Mouse (Mus musculus): Measurements from ENCODE around the gene Llgl2. TPM values are rescaled to one million over a fixed set of nuclear protein-coding genes. Genes with fewer than 3 reads are reported as not detected.

Llgl2 gene
- total and polyA plus RNA-seq, 2 experiments from 2014 or later = 0.51 to 0.99 TPM

- Histone ChIP-seq H3K27me3 (ENCODE audit: insufficient read depth, low read length) (no peaks in the 10 kb centered on the region), H3K9ac (replicated peaks; ENCODE audit: low read length, poor library complexity, severe bottlenecking) (no peak overlapping the region), H3K9me3 (ENCODE audit: low read length) (no peaks in the 10 kb centered on the region), H3K27ac (ENCODE audit: low read depth, low read length) (no peak overlapping the region), H3K36me3 (ENCODE audit: insufficient read depth, low read length) (peaks cover 87% of the 10 kb centered on the region), H3K4me2 (ENCODE audit: low read depth, low read length, poor library complexity, severe bottlenecking) (no peak overlapping the region), H3K4me3 (ENCODE audit: low read depth, low read length) (no peak overlapping the region), H3K4me1 (ENCODE audit: insufficient read depth, low read length) (no peaks in the 10 kb centered on the region)
- DNase-seq (ENCODE audit: low spot score) = no peak
- TF ChIP-seq CTCF (IDR thresholded peaks at IDR 0.05) = no peak
- whole genome bisulfite sequencing = 86% methylated on average over 15 of the region's 15 CpGs
- no peak for ATAC-seq (ENCODE audit: low FRiP score)
Observed at GRCm38 (mm10) chr11:115796898-115797297, 27.0 kb upstream of the Llgl2 start.

- DNase-seq (ENCODE audit: low spot score) = no peak
- ATAC-seq (ENCODE audit: low FRiP score) = no peak
- H3K36me3 ChIP-seq (ENCODE audit: insufficient read depth, low read length) = peaks cover 79% of the 10 kb centered on the region
Observed at GRCm38 (mm10) chr11:115797665-115798064, 26.2 kb upstream of the Llgl2 start.

GRCm38 (mm10) chr11:115800981-115801380, 22.9 kb upstream of the Llgl2 start:
- no peaks in the 10 kb centered on the region for H3K4me1 ChIP-seq (ENCODE audit: insufficient read depth, low read length)
- H3K27me3 ChIP-seq (ENCODE audit: insufficient read depth, low read length) = no peaks in the 10 kb centered on the region
- no peak overlapping the region for H3K27ac ChIP-seq (ENCODE audit: low read depth, low read length)
- 96% methylated on average over 18 of the region's 18 CpGs for WGBS
- H3K4me3 ChIP-seq (ENCODE audit: low read depth, low read length) = no peak overlapping the region
- H3K9ac ChIP-seq (replicated peaks; ENCODE audit: low read length, poor library complexity, severe bottlenecking) = no peak overlapping the region
- TF ChIP-seq CTCF (IDR thresholded peaks at IDR 0.05) = no peak
- no peak overlapping the region for H3K4me2 ChIP-seq (ENCODE audit: low read depth, low read length, poor library complexity, severe bottlenecking)
- ATAC-seq (ENCODE audit: low FRiP score) = no peak
- peaks cover 53% of the 10 kb centered on the region for H3K36me3 ChIP-seq (ENCODE audit: insufficient read depth, low read length)
- no peaks in the 10 kb centered on the region for H3K9me3 ChIP-seq (ENCODE audit: low read length)
- DNase-seq (ENCODE audit: low spot score) = no peak

More at GRCm38 (mm10) chr11:115797665-115798064, 26.2 kb upstream of the Llgl2 start:
- Histone ChIP-seq H3K4me3 (ENCODE audit: low read depth, low read length) (no peak overlapping the region), H3K4me2 (ENCODE audit: low read depth, low read length, poor library complexity, severe bottlenecking) (no peak overlapping the region), H3K27me3 (ENCODE audit: insufficient read depth, low read length) (no peaks in the 10 kb centered on the region), H3K27ac (ENCODE audit: low read depth, low read length) (no peak overlapping the region), H3K4me1 (ENCODE audit: insufficient read depth, low read length) (no peaks in the 10 kb centered on the region), H3K9me3 (ENCODE audit: low read length) (no peaks in the 10 kb centered on the region), H3K9ac (replicated peaks; ENCODE audit: low read length, poor library complexity, severe bottlenecking) (no peak overlapping the region)
- TF ChIP-seq CTCF (IDR thresholded peaks at IDR 0.05) = no peak
- 80% methylated on average over 9 of the region's 9 CpGs for WGBS

- DNase-seq (ENCODE audit: low spot score) = no peak
- H3K4me2 ChIP-seq (ENCODE audit: low read depth, low read length, poor library complexity, severe bottlenecking) = no peak overlapping the region
- H3K9ac ChIP-seq (replicated peaks; ENCODE audit: low read length, poor library complexity, severe bottlenecking) = no peak overlapping the region
- no peak for ATAC-seq (ENCODE audit: low FRiP score)
- H3K4me1 ChIP-seq (ENCODE audit: insufficient read depth, low read length) = no peaks in the 10 kb centered on the region
- H3K36me3 ChIP-seq (ENCODE audit: insufficient read depth, low read length) = peaks cover 32% of the 10 kb centered on the region
- WGBS = 91% methylated on average over 24 of the region's 24 CpGs
- no peak overlapping the region for H3K4me3 ChIP-seq (ENCODE audit: low read depth, low read length)
- TF ChIP-seq CTCF (IDR thresholded peaks at IDR 0.05) = no peak
- no peaks in the 10 kb centered on the region for H3K27me3 ChIP-seq (ENCODE audit: insufficient read depth, low read length)
- no peaks in the 10 kb centered on the region for H3K9me3 ChIP-seq (ENCODE audit: low read length)
- H3K27ac ChIP-seq (ENCODE audit: low read depth, low read length) = no peak overlapping the region
Observed at GRCm38 (mm10) chr11:115803072-115803709, 20.7 kb upstream of the Llgl2 start.

GRCm38 (mm10) chr11:115805005-115805404, 18.8 kb upstream of the Llgl2 start:
- no peaks in the 10 kb centered on the region for H3K9me3 ChIP-seq (ENCODE audit: low read length)
- no peak overlapping the region for H3K4me2 ChIP-seq (ENCODE audit: low read depth, low read length, poor library complexity, severe bottlenecking)
- no peak for TF ChIP-seq CTCF (IDR thresholded peaks at IDR 0.05)
- H3K27ac ChIP-seq (ENCODE audit: low read depth, low read length) = no peak overlapping the region
- WGBS = 94% methylated on average over 7 of the region's 7 CpGs
- no peak overlapping the region for H3K9ac ChIP-seq (replicated peaks; ENCODE audit: low read length, poor library complexity, severe bottlenecking)
- H3K36me3 ChIP-seq (ENCODE audit: insufficient read depth, low read length) = peaks cover 15% of the 10 kb centered on the region
- DNase-seq (ENCODE audit: low spot score) (no peak), ATAC-seq (ENCODE audit: low FRiP score) (no peak)
- no peak overlapping the region for H3K4me3 ChIP-seq (ENCODE audit: low read depth, low read length)
- peaks cover 9% of the 10 kb centered on the region; the same call in 1 of the 2 replicates for H3K4me1 ChIP-seq (ENCODE audit: insufficient read depth, low read length)
- H3K27me3 ChIP-seq (ENCODE audit: insufficient read depth, low read length) = no peaks in the 10 kb centered on the region

GRCm38 (mm10) chr11:115806154-115806553, 17.7 kb upstream of the Llgl2 start:
- Histone ChIP-seq H3K4me1 (ENCODE audit: insufficient read depth, low read length) (peaks cover 9% of the 10 kb centered on the region; the same call in 1 of the 2 replicates), H3K36me3 (ENCODE audit: insufficient read depth, low read length) (peaks cover 10% of the 10 kb centered on the region), H3K4me3 (ENCODE audit: low read depth, low read length) (no peak overlapping the region), H3K9ac (replicated peaks; ENCODE audit: low read length, poor library complexity, severe bottlenecking) (no peak overlapping the region), H3K27ac (ENCODE audit: low read depth, low read length) (no peak overlapping the region), H3K4me2 (ENCODE audit: low read depth, low read length, poor library complexity, severe bottlenecking) (no peak overlapping the region), H3K27me3 (ENCODE audit: insufficient read depth, low read length) (no peaks in the 10 kb centered on the region), H3K9me3 (ENCODE audit: low read length) (no peaks in the 10 kb centered on the region)
- no peak for ATAC-seq (ENCODE audit: low FRiP score)
- no peak for DNase-seq (ENCODE audit: low spot score)
- 91% methylated on average over 10 of the region's 10 CpGs for WGBS
- TF ChIP-seq CTCF (IDR thresholded peaks at IDR 0.05) = no peak
